Mouse (Mus musculus): ENCODE measurements around the gene Sema4a.

Sema4a gene

DNA sequence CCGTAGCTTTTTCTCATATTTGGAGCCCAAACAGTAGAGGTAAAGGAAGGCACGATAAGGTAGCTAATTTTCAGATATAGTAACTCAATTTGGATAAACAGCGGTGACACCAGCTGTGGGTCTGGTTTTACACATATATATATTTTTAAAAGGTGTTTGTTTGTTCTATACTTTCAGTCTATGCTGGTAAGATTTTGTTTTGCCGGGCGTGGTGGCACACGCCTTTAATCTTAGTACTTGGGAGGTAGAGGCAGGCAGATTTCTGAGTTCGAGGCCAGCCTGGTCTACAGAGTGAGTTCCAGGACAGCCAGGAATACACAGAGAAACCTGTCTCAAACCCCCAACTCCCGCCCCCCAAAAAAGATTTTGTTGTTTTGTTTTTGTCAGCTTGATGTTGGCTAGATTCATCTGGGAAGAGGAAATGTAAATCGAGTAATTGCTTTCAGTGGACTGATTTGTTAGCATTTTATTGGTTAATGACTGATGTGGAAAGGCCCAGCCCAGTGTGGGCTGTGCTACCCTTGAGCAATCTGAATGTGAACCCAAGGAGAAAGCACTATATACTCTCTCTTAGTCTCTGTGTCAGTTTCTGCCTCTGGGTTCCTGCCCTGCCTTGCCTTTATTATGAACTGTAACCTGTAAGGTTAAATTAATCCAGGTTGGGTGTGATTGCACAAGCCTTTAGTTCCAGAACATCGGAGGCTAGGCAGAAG lies 35.1 kb downstream of the Sema4a start:
- no peak for DNase-seq

- no peak for DNase-seq
Measured at GRCm38 (mm10) chr3:88425330-88425689, 35.7 kb downstream of the Sema4a start.

- peak; percentile 97 for DNase-seq
Measured at GRCm38 (mm10) chr3:88424605-88425329, 36.2 kb downstream of the Sema4a start, which contains the start of gene Slc25a44. Gene Slc25a44 (minus strand): TSS chr3:88425139.

GRCm38 (mm10) chr3:88422020-88422720 lies 38.8 kb downstream of the Sema4a start:
- DNase-seq: no peak

GRCm38 (mm10) chr3:88420771-88421170 lies 40.2 kb downstream of the Sema4a start:
- DNase-seq: no peak

GRCm38 (mm10) chr3:88418016-88418415 lies 43.0 kb downstream of the Sema4a start:
- no peak for DNase-seq

- DNase-seq: no peak
Measured at GRCm38 (mm10) chr3:88415668-88416067, 45.3 kb downstream of the Sema4a start.

DNA sequence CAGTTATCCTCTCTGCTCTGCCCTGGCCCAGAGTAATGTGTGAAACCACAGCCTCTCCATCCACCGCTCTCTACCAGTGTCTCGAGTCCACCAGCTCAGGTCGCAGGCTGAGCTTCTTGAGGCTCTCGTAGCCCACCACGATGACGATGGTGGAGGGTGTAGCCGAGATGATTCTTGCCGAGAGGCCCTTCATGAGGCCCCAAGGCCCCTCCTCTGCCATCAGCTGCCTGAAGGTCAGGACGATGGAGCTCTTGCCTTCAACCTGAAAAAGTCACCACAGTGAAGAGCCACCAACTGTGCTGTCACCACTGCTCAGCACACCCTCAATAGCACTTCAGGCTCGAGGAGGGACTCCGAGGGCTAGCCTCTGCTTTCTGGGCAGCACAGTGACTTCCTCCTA lies 48.3 kb downstream of the Sema4a start:
- no peak for DNase-seq

DNA sequence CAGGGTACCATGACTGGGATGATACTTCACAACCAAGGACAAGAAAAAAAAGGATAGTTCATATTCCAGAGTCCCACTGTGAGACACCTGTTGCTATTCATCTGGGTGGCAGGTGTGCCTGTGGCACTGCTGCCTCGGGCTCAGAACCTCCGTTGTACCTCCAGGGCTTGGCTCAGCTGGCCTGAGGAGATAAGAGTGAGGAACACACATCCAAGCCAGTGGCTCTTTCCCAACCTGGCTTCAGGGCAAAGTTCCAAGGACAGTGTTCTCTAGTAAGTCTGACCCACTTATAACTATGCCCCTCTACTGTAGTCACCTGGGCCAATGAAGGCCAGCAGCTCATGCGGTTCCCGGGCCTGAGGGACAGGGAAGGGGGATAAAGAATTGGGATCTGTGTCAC lies 49.3 kb downstream of the Sema4a start:
- no peak for DNase-seq

GRCm38 (mm10) chr3:88410645-88411031 lies 50.3 kb downstream of the Sema4a start:
- no peak for DNase-seq

- DNase-seq: peak; percentile 92
Measured at GRCm38 (mm10) chr3:88409741-88410644, 51.0 kb downstream of the Sema4a start, which contains the start of gene Pmf1. Gene Pmf1 (minus strand): TSS chr3:88410331.

DNA sequence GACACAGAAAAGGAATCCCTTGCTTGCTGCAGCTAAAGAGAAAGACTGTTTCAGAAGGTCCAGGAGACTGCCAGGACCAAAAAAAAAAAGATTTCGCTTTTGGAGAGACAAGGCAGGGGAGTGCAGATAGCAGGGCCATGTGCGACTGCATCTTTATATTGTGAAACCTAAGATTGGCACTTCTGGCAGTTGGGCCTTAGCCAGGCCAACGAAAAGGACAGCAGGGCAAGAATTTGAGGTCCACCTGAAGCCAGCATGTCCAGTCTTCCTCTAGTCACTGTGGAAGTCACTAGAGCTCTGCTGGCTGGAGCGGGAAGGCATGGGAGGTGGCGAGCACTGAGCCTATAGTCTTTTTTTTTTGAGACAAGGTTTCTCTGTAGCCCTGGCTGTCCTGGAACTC lies 52.0 kb downstream of the Sema4a start:
- no peak for DNase-seq

DNA sequence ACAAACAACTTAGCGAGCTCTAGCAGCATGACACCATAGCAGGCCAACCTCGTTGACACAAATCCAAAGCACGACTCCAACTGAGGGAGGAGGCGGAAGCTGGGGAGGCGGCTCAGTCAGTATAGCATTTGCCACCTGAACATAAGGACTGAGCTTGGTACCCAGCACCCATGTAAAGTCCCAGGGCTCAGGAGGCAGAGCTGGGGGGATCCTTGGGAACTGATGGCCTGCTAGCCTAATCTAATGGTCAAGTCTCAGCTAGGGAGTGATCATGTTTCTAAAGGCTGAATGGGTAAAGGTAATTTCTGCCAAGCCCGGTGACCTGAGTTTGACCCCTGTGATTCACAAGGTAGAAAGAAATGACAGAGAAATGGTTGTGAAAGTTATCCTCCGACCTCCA lies 53.5 kb downstream of the Sema4a start:
- DNase-seq: no peak

GRCm38 (mm10) chr3:88407090-88407489 lies 53.9 kb downstream of the Sema4a start:
- peak; percentile 70 for DNase-seq

GRCm38 (mm10) chr3:88403522-88404230 lies 57.3 kb downstream of the Sema4a start:
- DNase-seq: no peak

GRCm38 (mm10) chr3:88398666-88399065 lies 62.3 kb downstream of the Sema4a start:
- no peak for DNase-seq

GRCm38 (mm10) chr3:88395742-88396141 lies 65.2 kb downstream of the Sema4a start:
- DNase-seq: no peak

GRCm38 (mm10) chr3:88395288-88395687 lies 65.7 kb downstream of the Sema4a start:
- no peak for DNase-seq

DNA sequence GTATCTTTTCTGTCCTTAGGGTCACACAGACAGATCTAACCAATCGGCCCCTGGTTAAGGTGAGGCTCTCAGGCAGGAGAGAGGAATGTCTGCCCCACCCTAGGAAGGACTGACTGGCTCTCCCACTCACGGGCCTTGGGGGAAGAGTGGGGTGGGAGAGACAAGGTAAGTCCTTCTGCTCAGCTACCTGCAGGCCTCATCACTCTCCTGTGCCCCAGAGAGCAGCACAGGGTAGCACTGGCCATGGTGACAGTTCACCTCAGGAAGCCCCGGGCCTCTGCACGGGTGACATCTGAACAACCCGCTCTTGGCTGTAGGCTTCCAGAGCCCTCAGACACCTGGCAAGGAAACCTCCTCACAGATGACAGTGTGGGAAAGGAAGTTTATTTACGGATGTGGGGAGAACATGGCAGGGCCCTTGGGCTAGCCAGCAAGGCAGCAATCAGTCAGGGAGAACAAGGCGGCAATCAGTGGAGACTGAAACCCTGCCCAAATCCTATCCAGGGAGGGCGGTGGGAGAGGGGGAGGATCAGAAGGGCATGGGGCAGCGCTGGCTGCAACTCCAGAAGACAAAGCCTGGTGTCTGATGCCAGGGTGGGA lies 67.1 kb downstream of the Sema4a start:
- no peak for DNase-seq
